Mouse (Mus musculus): ENCODE data around the gene Calhm1.
"Not testable (repeated sequence)": the region's sequence is repeated elsewhere in the genome, so short reads cannot be mapped to it uniquely, and the experiment has no call there.

Gene Calhm1

DNA sequence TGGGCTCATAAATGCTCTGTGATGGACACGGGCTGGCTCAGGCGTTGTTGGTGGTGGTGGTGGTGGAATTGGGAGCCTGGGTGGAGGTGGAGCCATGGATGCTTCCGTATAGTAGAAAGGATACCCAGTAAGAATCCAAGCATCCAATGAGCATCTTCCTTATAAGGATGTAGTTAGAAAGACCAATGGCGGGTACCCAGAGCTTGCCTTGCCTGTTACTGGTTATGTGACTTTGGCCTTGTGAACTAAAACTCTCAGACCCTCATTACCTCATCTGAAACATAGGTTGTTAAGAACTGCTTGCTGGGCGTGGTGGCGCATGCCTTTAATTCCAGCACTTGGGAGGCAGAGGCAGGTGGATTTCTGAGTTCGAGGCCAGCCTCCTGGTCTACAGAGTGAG lies 9.7 kb upstream of the Calhm1 start:
- DNase-seq (ENCODE audit: low spot score in 2 of 2) = no peak

DNA sequence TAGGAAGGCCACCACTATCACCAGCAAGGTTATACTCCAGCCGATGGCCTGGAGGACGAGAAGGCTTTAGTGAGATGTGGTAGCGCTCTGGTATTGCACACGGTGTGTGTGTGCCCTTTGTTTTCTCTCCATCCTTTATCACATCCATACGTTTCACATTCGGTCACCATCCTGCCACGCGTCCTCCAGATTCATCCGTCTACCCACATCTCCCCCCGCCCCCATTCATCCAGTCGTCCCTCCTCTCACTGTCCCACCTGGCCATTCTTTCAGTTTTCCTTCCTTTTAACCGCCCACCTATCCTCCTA lies 8.0 kb upstream of the Calhm1 start:
- DNase-seq (ENCODE audit: low spot score in 2 of 2) = no peak

GRCm38 (mm10) chr19:47151332-47152061 lies 7.4 kb upstream of the Calhm1 start:
- DNase-seq (ENCODE audit: low spot score in 2 of 2) = no peak

DNA sequence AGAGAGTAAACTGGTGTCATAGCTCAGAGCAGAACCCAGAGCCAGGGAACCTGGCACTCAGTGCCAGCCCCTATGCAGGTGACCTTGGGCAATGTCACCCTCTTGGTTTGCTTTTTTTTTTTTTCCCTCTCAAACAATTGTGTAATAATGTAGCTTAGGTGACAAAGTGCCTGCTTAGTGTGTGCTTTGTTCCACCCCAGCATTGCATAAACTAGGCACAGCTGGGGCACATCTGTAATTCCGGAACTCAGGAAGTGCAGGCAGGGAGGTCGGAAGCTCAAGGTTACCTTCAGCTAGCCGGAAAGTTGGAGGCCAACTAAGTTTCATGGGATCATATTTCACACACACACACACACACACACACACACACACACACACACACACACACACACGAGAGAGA lies 5.8 kb upstream of the Calhm1 start:
- DNase-seq (ENCODE audit: low spot score in 2 of 2) = no peak

DNA sequence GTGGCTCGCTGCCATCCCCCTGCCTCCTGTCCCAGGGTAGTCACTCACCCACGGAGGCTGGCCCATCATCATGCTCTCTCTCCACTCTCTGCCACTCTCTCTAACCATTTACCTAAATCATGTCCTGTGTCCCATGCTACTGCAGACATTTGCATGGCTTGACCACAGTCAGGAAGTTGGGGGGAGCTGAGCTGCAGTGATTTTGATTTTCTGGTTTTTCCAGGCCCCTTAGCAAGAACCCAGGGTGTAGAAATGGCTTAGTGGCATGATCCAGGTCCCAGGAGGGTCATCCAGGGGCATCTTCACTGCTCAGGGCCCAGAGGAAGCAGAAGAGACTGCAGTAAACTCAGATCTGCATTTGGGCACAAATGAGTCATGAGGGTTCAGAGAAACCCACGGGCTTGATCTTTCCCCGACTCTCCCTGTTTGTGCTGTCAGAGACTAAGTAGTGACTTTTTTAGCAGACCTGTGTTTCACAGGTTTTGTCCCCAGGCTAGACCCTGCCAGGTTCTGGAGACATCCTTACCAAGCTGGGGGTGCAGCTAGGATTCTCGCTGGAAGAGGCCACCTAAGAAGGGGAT lies 4.3 kb upstream of the Calhm1 start:
- DNase-seq (ENCODE audit: low spot score in 2 of 2) = no peak

- DNase-seq (ENCODE audit: low spot score in 2 of 2) = no peak
Observed at GRCm38 (mm10) chr19:47142438-47142837, 1.6 kb downstream of the Calhm1 start.

GRCm38 (mm10) chr19:47139611-47140010 lies 4.4 kb downstream of the Calhm1 start:
- not testable (repeated sequence) for DNase-seq (ENCODE audit: low spot score in 2 of 2)

GRCm38 (mm10) chr19:47137771-47138421 lies 6.2 kb downstream of the Calhm1 start, which contains the start of gene Calhm2:
Gene Calhm2, minus strand, starts transcription at chr19:47138294.
- peak; percentile 36 to 75 for DNase-seq (ENCODE audit: low spot score in 2 of 2)

GRCm38 (mm10) chr19:47137051-47137581 lies 6.9 kb downstream of the Calhm1 start:
- no peak for DNase-seq (ENCODE audit: low spot score in 2 of 2)

DNA sequence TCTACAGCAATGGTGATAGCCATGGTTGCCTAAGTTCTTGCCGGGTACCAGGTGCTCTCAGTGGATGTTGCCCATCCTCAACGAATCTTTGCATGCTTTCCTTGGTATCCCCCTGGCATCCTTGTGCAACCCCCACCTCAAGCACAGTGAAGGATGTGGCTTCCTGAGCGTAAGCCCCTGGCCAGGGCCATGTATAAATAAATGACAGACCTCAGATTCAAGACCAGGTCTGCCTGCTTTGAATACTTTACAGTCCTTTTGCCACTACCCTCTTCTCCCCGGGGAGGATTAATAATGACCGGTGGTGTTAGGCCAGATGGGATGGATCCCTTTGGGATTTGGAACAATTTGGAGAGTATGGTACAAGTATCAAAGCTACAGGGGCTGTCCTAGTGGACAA lies 7.9 kb downstream of the Calhm1 start:
- no peak for DNase-seq (ENCODE audit: low spot score in 2 of 2)

DNA sequence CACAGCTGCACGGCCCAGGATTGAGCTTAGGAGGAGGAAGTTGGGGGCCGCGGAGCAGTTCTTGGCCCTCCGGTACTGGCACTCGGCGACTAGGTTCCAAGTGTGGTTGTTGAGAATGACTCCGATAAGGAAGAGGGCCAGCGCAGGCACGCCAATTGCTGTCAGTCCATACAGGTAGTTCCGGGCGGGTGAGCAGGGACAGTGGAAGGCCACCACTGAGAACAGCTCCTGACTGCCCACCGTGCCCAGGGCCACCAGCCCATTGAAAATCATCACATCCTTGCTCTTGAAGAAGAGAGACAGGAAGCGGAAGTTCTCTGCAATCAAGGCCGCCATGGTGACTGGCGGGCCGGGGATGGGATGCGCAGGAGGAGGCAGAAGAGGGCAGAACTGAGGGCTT lies 8.5 kb downstream of the Calhm1 start:
- DNase-seq (ENCODE audit: low spot score in 2 of 2) = no peak

DNA sequence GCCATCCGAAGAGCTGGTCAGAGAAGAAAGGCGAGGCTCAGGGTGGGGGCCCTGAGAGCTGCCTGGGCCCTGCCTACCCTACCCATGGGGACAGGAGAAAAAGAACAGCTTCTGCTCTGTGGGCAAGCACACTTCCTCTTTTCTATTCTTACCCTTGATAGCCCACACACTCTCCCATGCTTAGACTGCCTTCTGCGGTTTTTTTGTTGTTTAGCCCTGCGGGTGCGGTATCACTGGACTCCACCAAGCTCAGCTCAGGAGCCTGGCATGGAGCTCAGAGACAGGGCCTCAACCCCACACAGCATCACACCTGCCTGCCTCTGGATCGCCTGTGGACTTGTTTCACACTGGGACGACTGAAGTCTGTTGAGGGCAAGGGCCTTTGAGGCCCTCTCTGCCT lies 10.9 kb downstream of the Calhm1 start:
- DNase-seq (ENCODE audit: low spot score in 2 of 2) = peak; percentile 47 to 70

DNA sequence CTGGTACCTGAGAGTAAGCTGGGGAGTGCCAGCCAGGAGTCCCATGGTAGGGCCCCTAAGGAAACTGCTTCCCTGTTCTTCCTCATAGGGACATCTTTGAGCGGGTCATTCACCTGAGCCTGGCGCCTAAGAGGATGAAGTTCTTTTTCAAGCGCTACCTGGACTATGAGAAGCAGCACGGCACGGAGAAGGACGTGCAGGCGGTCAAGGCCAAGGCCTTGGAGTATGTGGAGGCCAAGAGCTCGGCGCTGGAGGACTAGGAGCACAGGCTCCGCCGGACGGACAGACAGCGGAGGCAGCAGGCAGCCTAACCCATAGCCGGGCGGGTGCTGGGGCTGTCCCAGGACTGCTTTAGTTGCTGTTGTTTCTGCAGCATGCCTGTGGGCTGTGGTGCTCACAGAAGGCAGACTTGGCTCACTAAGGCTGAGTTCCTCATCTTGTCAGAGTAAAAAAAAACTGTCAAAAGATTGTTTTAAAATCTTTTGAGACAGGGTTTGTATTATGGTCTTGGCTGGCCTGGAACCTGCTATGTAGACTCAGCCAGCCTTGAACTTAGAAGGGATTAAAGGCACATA lies 13.4 kb downstream of the Calhm1 start:
- no peak for DNase-seq (ENCODE audit: low spot score in 2 of 2)

GRCm38 (mm10) chr19:47128835-47129234 lies 15.2 kb downstream of the Calhm1 start:
- peak in 1 of 2 experiments; percentile 53 for DNase-seq (ENCODE audit: low spot score in 2 of 2)

GRCm38 (mm10) chr19:47128164-47128563 lies 15.9 kb downstream of the Calhm1 start:
- DNase-seq (ENCODE audit: low spot score in 2 of 2) = peak in 1 of 2 experiments; percentile 59

DNA sequence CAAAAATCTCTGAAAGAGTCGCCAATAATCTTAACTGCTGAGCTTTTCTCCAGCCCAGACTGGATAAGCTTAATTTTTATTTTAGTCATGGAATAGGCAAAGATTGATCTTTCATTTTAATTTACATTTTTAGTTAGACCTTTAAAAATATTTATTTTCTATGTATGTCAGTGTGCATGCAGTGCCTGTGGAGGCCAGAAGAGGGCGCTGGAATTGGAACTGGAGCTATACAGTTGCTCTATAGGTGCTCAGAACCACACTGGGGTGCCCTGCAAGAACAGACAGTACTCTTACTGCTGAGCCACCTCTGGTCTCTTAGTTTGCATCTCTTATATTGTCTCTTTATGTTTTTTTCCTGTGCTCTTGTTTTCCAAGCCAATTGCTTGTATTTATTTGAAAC lies 21.3 kb downstream of the Calhm1 start:
- DNase-seq (ENCODE audit: low spot score in 2 of 2) = peak; percentile 50 to 79

DNA sequence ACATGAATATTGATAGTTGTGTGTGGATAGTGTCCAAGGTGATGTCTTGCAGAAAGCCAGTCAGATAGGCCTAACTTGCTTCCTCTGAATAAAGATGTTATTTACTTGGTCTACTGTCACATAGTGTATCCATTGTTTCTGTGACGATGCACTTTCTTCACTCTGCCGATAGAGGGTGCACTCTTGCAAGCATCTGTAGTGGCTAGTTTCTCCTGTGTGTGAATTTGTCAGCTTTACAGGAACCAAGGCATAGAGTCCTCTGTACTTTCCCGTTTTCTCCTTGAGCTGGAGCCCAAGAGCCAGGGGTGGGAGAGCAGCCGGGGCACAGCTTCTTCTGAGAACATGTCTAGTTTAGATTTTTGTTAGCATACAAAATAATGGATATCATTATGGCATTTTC lies 23.0 kb downstream of the Calhm1 start:
- peak in 1 of 2 experiments; percentile 59 for DNase-seq (ENCODE audit: low spot score in 2 of 2)

DNA sequence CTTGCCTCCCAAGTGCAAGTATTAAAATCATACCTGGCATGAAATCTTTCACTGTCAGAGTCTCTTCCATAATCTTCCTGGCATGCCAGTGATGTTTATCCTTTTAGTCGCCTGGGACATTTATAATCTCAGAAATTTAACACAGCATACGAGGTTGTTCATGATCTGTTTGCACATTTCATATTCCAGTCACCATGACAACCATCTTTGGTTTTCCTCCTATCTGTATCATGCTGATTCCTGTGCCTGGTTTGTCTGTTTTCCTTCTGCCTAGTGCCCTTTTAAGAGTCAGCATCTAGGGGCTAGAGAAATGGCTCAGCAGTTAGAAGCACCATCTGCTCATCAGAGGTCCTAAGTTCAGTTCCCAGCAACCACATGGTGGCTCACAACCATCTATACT lies 25.4 kb downstream of the Calhm1 start:
- DNase-seq (ENCODE audit: low spot score in 2 of 2) = no peak

DNA sequence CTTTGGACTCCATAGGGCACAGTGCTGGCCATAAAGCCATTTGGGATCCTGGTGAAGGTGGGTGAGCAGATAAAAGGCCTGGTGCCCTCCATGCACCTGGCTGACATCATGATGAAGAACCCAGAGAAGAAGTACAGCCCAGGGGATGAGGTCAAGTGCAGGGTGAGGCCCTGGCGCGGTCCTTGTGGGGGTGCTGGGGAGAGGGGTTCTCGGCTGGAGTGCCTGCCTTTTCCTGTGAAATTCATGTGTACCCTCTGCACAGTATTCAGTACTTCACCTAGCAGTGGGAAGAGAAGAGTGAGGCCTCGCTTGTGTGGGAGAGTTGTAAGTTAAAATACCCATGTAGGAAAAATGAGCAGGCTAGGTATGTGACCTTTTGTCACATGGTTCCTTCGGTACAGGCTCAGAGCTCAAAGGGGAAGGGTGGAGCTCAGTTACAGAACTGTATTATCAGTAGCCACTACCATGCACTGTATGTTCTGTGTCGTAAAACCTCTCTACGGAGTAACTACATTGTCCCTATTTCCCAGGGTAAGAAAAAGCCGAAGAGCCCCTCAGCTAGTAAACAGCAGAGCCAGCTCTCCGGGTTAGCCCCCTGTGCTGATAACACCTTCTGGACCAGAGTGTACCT lies 39.3 kb downstream of the Calhm1 start:
- no peak for DNase-seq (ENCODE audit: low spot score in 2 of 2)

GRCm38 (mm10) chr19:47101080-47101479 lies 43.0 kb downstream of the Calhm1 start:
- no peak for DNase-seq (ENCODE audit: low spot score in 2 of 2)
